Mouse (Mus musculus) limb, embryonic 11.5 days (tissue): Measurements from ENCODE around the gene Zdhhc3. TPM values are rescaled to one million over a fixed set of nuclear protein-coding genes. Genes with fewer than 3 reads are reported as not detected.

ENCODE experiments used
- ATAC-seq: fragments of 200-750 bp; cut with Nextera tagmentation; 2 replicates; pipeline ENCODE4 v1.8.0; 2017; ENCODE audit warnings: low read depth; ENCODE audit not compliant: insufficient number of reproducible peaks, low FRiP score, low TSS enrichment
- DNase-seq: peaks from one replicate; pipeline ENCODE4 v3.0.0-alpha.2; 2015; ENCODE audit warnings: low spot score
- H3K27ac ChIP-seq: fragments of 300-500 bp; sonication (generic); replicated peaks from 2 replicates; pipeline ENCODE4 v1.5.1; 2014; ENCODE audit warnings: low read depth, mild to moderate bottlenecking, low read length
- H3K27me3 ChIP-seq: fragments of 300-500 bp; sonication (generic); 2 replicates; pipeline ENCODE4 v1.6.1; 2014; ENCODE audit warnings: mild to moderate bottlenecking, low read length, mixed read lengths; ENCODE audit not compliant: control insufficient read depth, insufficient read depth
- H3K36me3 ChIP-seq: fragments of 300-500 bp; sonication (generic); 2 replicates; pipeline ENCODE4 v1.6.1; 2014; ENCODE audit warnings: mild to moderate bottlenecking, low read length, moderate library complexity, mixed read lengths; ENCODE audit not compliant: control insufficient read depth, insufficient read depth
- H3K4me1 ChIP-seq: fragments of 300-500 bp; sonication (generic); 2 replicates; pipeline ENCODE4 v1.6.1; 2014; ENCODE audit warnings: low read length, mixed read lengths; ENCODE audit not compliant: control insufficient read depth, insufficient read depth
- H3K4me2 ChIP-seq: fragments of 300-500 bp; sonication (generic); 2 replicates; pipeline ENCODE4 v1.6.1; 2014; ENCODE audit warnings: low read depth, mild to moderate bottlenecking, moderate library complexity; ENCODE audit not compliant: severe bottlenecking
- H3K4me3 ChIP-seq: fragments of 300-500 bp; sonication (generic); 2 replicates; pipeline ENCODE4 v1.5.1; 2014; ENCODE audit warnings: low read depth, low read length
- H3K9ac ChIP-seq: fragments of 300-500 bp; sonication (generic); 2 replicates; pipeline ENCODE4 v1.6.1; 2014; ENCODE audit warnings: mild to moderate bottlenecking, low read length
- H3K9me3 ChIP-seq: fragments of 300-500 bp; sonication (generic); 2 replicates; pipeline ENCODE4 v1.6.1; 2016; ENCODE audit warnings: low read length; ENCODE audit not compliant: control insufficient read depth
- WGBS: fragments of 180-500 bp; shearing (Covaris S2); extraction: QIAGEN DNeasy Blood & Tissue Kit; methylation state at CpG from one replicate; pipeline ENCODE4 v1.1.7; 2014; 5-methylcytosine and 5-hydroxymethylcytosine counted together
- polyA plus RNA-seq: library from polyadenylated mRNA; unstranded; fragments of >200 nt; fragmentation: Nextera tagmentation; extraction: Ambion mirVana; gene quantifications from 2 replicates; pipeline ENCODE4 v1.2.1, GENCODE M21; 2014

The Zdhhc3 gene
- polyA plus RNA-seq, 1 experiment from 2014 or later = 47.5 TPM

DNA sequence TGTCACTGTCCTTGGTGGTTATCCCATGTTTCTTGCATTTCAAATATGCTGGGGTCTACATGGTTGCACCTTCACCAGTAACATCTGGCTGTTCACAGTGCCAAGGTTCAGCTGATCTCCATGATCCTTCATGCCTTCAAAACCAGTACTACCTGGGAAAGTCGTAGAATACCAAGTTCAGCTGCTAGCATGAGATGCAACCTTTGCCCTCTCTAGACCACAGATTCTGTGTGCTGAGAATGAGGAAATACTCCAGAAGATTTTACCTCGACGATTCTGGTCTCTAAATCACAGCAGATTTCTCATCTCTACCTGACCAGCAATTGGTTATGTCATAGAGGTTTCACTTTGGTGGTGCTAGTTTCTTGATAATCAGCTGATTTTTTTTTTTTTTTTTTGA, 52.8 kb downstream of the Zdhhc3 start:
- ATAC-seq (no peak), DNase-seq (no peak)
- Histone ChIP-seq H3K27me3 (no peaks in the 10 kb centered on the region), H3K4me2 (no peak overlapping the region), H3K36me3 (no peaks in the 10 kb centered on the region), H3K9ac (no peak overlapping the region), H3K4me1 (no peaks in the 10 kb centered on the region), H3K4me3 (no peak overlapping the region), H3K27ac (no peak overlapping the region), H3K9me3 (no peaks in the 10 kb centered on the region)
- WGBS = 95% methylated on average over 3 of the region's 3 CpGs

GRCm38 (mm10) chr9:123058724-123059292, 54.2 kb downstream of the Zdhhc3 start:
- H3K4me3 ChIP-seq = no peak overlapping the region
- no peak overlapping the region for H3K9ac ChIP-seq
- no peaks in the 10 kb centered on the region for H3K27me3 ChIP-seq
- no peaks in the 10 kb centered on the region for H3K36me3 ChIP-seq
- ATAC-seq = no peak
- H3K4me1 ChIP-seq = no peaks in the 10 kb centered on the region
- H3K9me3 ChIP-seq = no peaks in the 10 kb centered on the region
- H3K4me2 ChIP-seq = no peak overlapping the region
- no peak for DNase-seq
- H3K27ac ChIP-seq = no peak overlapping the region

GRCm38 (mm10) chr9:123047665-123048064, 65.3 kb downstream of the Zdhhc3 start:
- 65% methylated on average over 1 of the region's 1 CpGs for WGBS
- no peak for DNase-seq
- H3K4me1 ChIP-seq = no peaks in the 10 kb centered on the region
- no peaks in the 10 kb centered on the region for H3K9me3 ChIP-seq
- no peaks in the 10 kb centered on the region for H3K27me3 ChIP-seq
- H3K27ac ChIP-seq = no peak overlapping the region
- no peak overlapping the region for H3K4me2 ChIP-seq
- H3K9ac ChIP-seq = no peak overlapping the region
- H3K36me3 ChIP-seq = no peaks in the 10 kb centered on the region
- ATAC-seq = no peak
- H3K4me3 ChIP-seq = no peak overlapping the region

DNA sequence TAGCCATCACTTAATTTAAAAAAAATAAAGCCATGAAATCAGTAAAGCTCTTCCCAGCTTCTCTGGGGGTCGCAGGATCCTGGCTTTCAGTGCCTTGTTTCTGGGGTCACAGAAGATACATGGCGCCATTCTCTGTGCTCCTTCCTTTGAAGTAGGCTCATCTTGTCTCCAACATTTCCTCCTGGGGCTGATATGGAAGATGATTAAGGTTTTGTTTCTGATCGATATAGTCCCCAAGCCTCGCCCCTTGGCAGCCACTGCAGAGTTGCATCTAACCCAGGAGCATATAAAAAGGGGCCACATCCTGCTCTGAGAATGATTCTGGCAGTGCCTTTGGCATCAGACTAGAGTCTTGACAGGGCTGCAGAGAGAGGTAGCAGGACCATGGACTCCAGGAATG, 78.6 kb downstream of the Zdhhc3 start, which contains the start of gene Tgm4:
Tgm4 (plus strand) TSS at position 301 of the 400 bp plus-strand sequence.
- Histone ChIP-seq H3K9me3 (no peaks in the 10 kb centered on the region), H3K9ac (no peak within 1 kb of the TSS), H3K4me1 (peaks cover 3% of the 10 kb centered on the region; the same call in 1 of the 2 replicates), H3K27me3 (no peaks in the 10 kb centered on the region), H3K4me2 (no peak within 1 kb of the TSS), H3K36me3 (no peaks in the 10 kb centered on the region), H3K4me3 (no peak within 1 kb of the TSS), H3K27ac (no peak within 1 kb of the TSS)
- no peak for DNase-seq
- 84% methylated on average over 4 of the region's 4 CpGs for WGBS
- no peak for ATAC-seq

DNA sequence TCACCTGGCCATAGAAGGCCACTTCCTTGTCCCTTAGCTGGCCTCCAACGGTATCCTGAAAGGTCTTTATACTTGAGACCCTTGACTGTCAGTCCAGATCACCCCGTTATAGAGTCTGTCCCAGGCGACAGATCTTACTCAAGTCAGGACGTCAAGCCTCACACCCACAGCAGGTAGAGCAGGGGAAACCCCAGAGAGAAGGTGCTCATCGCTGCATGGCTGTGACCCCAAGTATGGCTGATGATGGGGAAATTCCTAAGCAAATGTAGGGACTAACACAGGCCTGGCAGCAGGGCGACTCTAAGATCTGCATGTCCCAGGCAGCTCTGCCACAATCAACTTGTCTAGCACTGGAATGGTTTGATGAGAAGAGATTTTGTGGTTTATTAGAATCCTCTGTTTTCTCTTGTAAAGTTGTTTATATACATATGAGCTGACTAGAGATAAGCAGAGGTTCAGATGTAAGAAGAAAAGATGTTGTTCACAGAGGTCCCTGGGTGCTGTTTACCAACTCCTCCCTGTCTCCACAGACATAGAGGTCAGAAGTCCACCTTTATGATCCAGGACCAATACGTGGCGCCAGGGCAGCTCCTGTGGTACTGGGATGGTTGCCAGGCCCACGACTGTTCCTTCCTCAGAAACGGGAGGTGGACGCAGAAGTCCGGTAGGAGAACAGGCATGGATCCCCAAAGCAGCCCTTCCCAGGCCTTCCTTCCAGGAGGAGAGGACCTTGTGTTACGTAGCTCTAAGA, 81.3 kb downstream of the Zdhhc3 start:
- Histone ChIP-seq H3K36me3 (no peaks in the 10 kb centered on the region), H3K27ac (no peak overlapping the region), H3K9me3 (no peaks in the 10 kb centered on the region), H3K9ac (no peak overlapping the region), H3K4me1 (peaks cover 3% of the 10 kb centered on the region; the same call in 1 of the 2 replicates), H3K4me3 (no peak overlapping the region), H3K27me3 (no peaks in the 10 kb centered on the region), H3K4me2 (no peak overlapping the region)
- WGBS = 89% methylated on average over 13 of the region's 13 CpGs
- ATAC-seq (no peak), DNase-seq (no peak)

DNA sequence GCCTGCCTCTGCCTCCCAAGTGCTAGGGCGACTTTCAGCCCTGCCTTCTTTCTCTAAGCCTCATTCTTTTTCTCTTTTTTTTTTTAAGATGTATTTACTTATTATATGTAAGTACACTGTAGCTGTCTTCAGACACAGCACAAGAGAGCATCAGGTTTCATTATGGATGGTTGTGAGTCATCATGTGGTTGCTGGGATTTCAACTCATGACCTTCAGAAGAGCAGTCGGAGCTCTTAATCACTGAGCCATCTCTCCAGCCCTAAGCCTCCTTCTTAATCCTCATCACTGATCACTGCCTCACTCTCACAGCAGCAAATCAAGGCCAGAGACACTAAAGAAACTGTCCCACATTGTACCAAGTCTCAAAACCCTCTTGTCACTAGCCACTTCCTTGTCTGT, 88.8 kb downstream of the Zdhhc3 start:
- no peak overlapping the region for H3K9ac ChIP-seq
- no peaks in the 10 kb centered on the region for H3K9me3 ChIP-seq
- no peak overlapping the region for H3K27ac ChIP-seq
- DNase-seq (no peak), ATAC-seq (no peak)
- H3K4me3 ChIP-seq = no peak overlapping the region
- 0 out of 2 replicates have a peak, but pooled peaks cover 3% of the 10 kb centered on the region for H3K4me1 ChIP-seq
- 87% methylated on average over 2 of the region's 2 CpGs for WGBS
- no peaks in the 10 kb centered on the region for H3K27me3 ChIP-seq
- H3K36me3 ChIP-seq = no peaks in the 10 kb centered on the region
- no peak overlapping the region for H3K4me2 ChIP-seq

DNA sequence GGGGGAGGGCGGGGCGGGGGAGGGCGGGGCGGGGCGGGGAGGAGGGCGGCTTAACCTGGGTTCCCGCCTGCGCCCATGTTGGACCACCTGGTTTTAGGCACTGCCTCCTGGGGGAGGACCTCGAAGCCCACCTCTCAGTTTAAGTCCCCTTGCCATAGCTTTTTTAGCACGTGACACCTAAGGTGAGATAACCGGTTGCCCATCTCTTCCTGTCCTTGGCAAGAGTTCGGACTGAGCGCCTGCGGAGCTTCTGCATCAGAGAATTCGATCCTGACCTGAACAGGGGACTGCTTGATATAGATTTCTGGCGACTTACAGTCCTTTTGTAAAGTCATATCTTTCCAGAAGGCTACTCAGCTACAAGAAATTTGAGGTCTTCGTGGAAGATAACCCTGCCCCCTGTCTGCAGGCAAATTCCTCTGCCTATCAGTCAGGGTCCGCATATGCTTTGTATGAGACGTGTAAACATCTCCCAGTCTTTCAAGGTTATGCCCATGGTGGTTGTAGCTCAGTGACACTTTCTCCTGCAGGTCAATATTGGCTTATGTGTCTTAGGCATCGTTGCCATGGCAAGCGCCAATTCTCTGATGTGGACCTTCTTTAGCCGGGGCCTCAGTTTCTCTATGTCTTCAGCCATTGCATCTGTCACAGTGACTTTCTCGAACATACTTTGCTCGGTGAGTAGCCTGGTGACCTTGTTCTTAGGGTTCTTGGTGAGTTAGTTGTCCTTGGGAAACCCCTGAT, 91.2 kb downstream of the Zdhhc3 start:
- Histone ChIP-seq H3K27me3 (no peaks in the 10 kb centered on the region), H3K4me2 (peak overlapping the region; percentile 49), H3K36me3 (peaks cover 2% of the 10 kb centered on the region; the same call in 1 of the 2 replicates), H3K4me3 (peak overlapping the region; percentile 59; the same call in 1 of the 2 replicates), H3K9me3 (no peaks in the 10 kb centered on the region), H3K4me1 (0 out of 2 replicates have a peak, but pooled peaks cover 3% of the 10 kb centered on the region), H3K27ac (no peak overlapping the region), H3K9ac (no peak overlapping the region)
- peak; percentile 66 for DNase-seq
- WGBS = 43% methylated on average over 18 of the region's 24 CpGs
- ATAC-seq = no peak; the same call in 1 of the 2 replicates

DNA sequence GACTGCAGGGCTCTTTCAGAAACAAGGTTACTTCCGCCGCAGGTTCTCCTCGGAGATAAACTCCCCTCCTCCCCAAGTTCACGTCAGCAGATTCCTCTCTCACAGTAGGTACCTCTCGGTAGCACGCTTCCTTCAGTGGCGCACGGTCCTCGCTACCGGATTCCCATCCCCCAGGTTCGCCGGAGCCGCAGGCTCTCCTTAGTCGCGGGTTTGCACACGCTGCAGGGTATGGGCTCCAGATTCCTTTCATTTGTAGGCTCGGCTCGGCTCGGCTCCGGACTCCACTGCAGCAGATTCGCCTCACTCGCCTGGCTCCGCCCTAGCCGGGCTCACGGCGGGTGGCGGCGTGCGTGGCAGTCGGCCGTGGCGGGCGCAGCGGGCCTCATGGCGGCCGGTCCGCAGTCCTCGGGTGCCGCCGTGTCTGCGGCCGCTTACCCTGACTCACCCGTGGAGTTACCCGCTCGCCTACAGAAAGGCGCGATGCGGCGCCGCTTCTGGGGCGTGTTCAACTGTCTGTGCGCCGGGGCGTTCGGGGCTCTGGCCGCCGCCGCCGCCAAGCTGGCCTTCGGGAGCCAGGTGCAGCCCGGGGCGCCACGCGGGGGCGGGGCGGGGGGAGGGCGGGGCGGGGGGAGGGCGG, 91.9 kb downstream of the Zdhhc3 start, which contains the start of gene Tmem42:
Tmem42 (plus strand) TSS at position 332 of the 637 bp plus-strand sequence.
- Histone ChIP-seq H3K27ac (peak within 1 kb of the TSS; percentile 79), H3K9ac (peak within 1 kb of the TSS; percentile 79), H3K36me3 (peaks cover 6% of the 10 kb centered on the region; the same call in 1 of the 2 replicates), H3K4me1 (0 out of 2 replicates have a peak, but pooled peaks cover 3% of the 10 kb centered on the region), H3K4me3 (peak within 1 kb of the TSS; percentile 59), H3K9me3 (no peaks in the 10 kb centered on the region), H3K27me3 (no peaks in the 10 kb centered on the region), H3K4me2 (peak within 1 kb of the TSS; percentile 49)
- 0% methylated on average over 57 of the region's 69 CpGs for WGBS
- peak; percentile 97 for ATAC-seq
- DNase-seq = peak; percentile 90
